Mouse (Mus musculus): ENCODE measurements around the gene Gm47995. TPM values are rescaled to one million over a fixed set of nuclear protein-coding genes. Genes with fewer than 3 reads are reported as not detected.
A peak's percentile ranks its signal among the peaks of the same experiment; 100 is the strongest.
"Not testable (repeated sequence)": the region's sequence is repeated elsewhere in the genome, so short reads cannot be mapped to it uniquely, and the experiment has no call there.

The Gm47995 gene
- not detected in 2 replicates for polyA plus RNA-seq (2014; fragmentation: Nextera tagmentation; extraction: Ambion mirVana)

DNA sequence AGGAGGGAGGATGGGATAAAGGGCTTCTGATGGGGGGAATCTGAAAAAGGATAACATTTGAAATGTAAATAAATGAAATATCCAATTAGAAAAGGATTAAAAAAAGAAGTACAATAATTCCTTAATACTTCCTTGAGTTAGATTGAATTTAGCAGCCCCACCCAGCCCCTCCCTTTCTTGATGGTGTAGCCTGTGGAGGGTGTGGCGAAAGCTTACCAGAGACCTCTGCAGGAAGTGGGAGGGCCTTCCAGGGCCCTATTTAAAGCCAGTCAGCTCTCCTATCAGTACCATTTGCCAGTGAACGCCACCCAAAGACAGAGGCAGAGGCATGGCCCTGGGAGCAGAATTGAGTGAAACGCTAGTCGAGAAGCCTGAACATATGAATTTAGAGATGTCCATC is at the start of gene Gm47995:
Gene Gm47995, plus strand, starts transcription at position 329 of the 400 bp plus-strand sequence.
- H3K27ac ChIP-seq (replicated peaks in 1 of 2; ENCODE audit: control insufficient read depth in 1 of 2, insufficient read depth in 1 of 2, low read depth in 2 of 2, low read length in 2 of 2); H3K36me3 ChIP-seq (ENCODE audit: control insufficient read depth, insufficient read depth, low read length); H3K9me3 ChIP-seq (ENCODE audit: control insufficient read depth, low read length); H3K4me3 ChIP-seq (ENCODE audit: control insufficient read depth in 1 of 2, insufficient read depth in 1 of 2, low read depth in 1 of 2, low read length in 2 of 2); H3K4me1 ChIP-seq (ENCODE audit: control insufficient read depth in 2 of 2, insufficient read depth in 2 of 2, low read length in 2 of 2); H3K4me2 ChIP-seq (ENCODE audit: low read length); ATAC-seq (ENCODE audit: insufficient number of reproducible peaks, insufficient read depth, low FRiP score, low read depth); H3K9ac ChIP-seq (ENCODE audit: low read length); H3K27me3 ChIP-seq (ENCODE audit: control insufficient read depth, insufficient read depth, low read length): not testable (repeated sequence)
- WGBS: 77% methylated on average over 1 of the region's 4 CpGs

- Histone ChIP-seq H3K9ac (ENCODE audit: low read length) (no peak overlapping the region), H3K36me3 (ENCODE audit: control insufficient read depth, insufficient read depth, low read length) (no peaks in the 10 kb centered on the region), H3K4me1 (ENCODE audit: control insufficient read depth in 2 of 2, insufficient read depth in 2 of 2, low read length in 2 of 2) (peaks cover 3 to 9% of the 10 kb centered on the region in 2 experiments; a peak in 3 of 4 replicates), H3K27me3 (ENCODE audit: control insufficient read depth, insufficient read depth, low read length) (no peaks in the 10 kb centered on the region), H3K4me2 (ENCODE audit: low read length) (no peak overlapping the region), H3K4me3 (ENCODE audit: control insufficient read depth in 1 of 2, insufficient read depth in 1 of 2, low read depth in 1 of 2, low read length in 2 of 2) (no peak overlapping the region), H3K27ac (replicated peaks in 1 of 2; ENCODE audit: control insufficient read depth in 1 of 2, insufficient read depth in 1 of 2, low read depth in 2 of 2, low read length in 2 of 2) (no peak overlapping the region), H3K9me3 (ENCODE audit: control insufficient read depth, low read length) (no peaks in the 10 kb centered on the region)
- ATAC-seq (ENCODE audit: insufficient number of reproducible peaks, insufficient read depth, low FRiP score, low read depth): no peak
- WGBS: 90% methylated on average over 7 of the region's 7 CpGs
These were observed 48.0 kb upstream of the Gm47995 start for GRCm38 (mm10) chr1:151150211-151150610.

DNA sequence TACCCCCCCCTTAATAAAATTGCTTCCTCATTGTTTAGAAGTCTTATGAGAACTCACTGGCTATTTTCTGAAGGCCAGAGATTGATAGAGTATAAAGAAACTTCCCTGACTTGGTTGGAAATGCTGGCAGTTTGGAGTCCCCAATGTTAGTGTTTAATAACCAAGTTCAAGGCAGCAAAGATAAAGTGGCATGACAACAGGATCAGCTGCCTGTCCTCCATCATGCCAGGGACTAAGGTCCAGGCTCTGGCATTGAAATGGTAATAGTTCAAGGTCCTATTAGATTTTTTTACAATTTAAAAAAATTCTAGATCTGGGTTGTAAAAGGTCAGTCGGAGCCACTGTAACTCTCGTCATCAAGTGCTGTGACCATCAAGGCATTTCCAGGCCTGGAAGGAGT is 47.2 kb upstream of the Gm47995 start:
- Histone ChIP-seq H3K9ac (ENCODE audit: low read length) (no peak overlapping the region), H3K27ac (replicated peaks in 1 of 2; ENCODE audit: control insufficient read depth in 1 of 2, insufficient read depth in 1 of 2, low read depth in 2 of 2, low read length in 2 of 2) (no peak overlapping the region), H3K27me3 (ENCODE audit: control insufficient read depth, insufficient read depth, low read length) (no peaks in the 10 kb centered on the region), H3K4me2 (ENCODE audit: low read length) (no peak overlapping the region), H3K4me1 (ENCODE audit: control insufficient read depth in 2 of 2, insufficient read depth in 2 of 2, low read length in 2 of 2) (peaks cover 5 to 9% of the 10 kb centered on the region in 2 experiments), H3K4me3 (ENCODE audit: control insufficient read depth in 1 of 2, insufficient read depth in 1 of 2, low read depth in 1 of 2, low read length in 2 of 2) (no peak overlapping the region), H3K36me3 (ENCODE audit: control insufficient read depth, insufficient read depth, low read length) (no peaks in the 10 kb centered on the region), H3K9me3 (ENCODE audit: control insufficient read depth, low read length) (no peaks in the 10 kb centered on the region)
- ATAC-seq (ENCODE audit: insufficient number of reproducible peaks, insufficient read depth, low FRiP score, low read depth): no peak
- 83% methylated on average over 2 of the region's 2 CpGs for WGBS

DNA sequence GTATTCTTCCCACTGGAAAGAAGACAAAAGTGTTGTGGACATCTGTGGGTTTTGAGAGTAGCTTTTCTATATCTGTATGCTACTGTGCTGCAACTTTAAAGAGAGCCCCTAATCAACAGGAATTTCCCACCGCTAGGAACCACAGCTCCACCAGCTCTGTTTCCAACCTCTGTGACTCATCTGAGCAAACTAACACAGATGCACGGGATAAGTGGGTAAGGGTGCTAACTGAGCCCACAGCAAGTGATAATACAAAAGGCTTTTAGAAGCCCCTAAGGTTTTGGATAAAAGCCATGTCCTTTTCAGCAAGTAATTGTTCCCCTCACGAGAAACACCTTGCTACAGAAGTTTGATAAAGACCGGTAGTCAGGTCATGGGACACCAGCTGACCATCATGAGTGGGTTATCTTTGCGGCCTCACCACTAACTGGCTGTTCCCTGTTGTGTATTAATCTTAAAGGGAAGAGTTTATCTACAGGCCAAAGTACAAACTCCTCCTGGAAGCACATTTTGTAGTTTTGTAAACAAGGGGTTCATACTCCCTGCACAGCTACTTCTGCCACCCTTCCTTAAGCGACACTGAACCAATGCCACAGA is 45.1 kb upstream of the Gm47995 start:
- ATAC-seq (ENCODE audit: insufficient number of reproducible peaks, insufficient read depth, low FRiP score, low read depth): peak; percentile 80
- Histone ChIP-seq H3K4me1 (ENCODE audit: control insufficient read depth in 2 of 2, insufficient read depth in 2 of 2, low read length in 2 of 2) (peaks cover 9 to 21% of the 10 kb centered on the region in 2 experiments), H3K9me3 (ENCODE audit: control insufficient read depth, low read length) (no peaks in the 10 kb centered on the region), H3K36me3 (ENCODE audit: control insufficient read depth, insufficient read depth, low read length) (no peaks in the 10 kb centered on the region), H3K27me3 (ENCODE audit: control insufficient read depth, insufficient read depth, low read length) (no peaks in the 10 kb centered on the region), H3K27ac (replicated peaks in 1 of 2; ENCODE audit: control insufficient read depth in 1 of 2, insufficient read depth in 1 of 2, low read depth in 2 of 2, low read length in 2 of 2) (peak overlapping the region; percentile 36 to 64), H3K4me2 (ENCODE audit: low read length) (no peak overlapping the region), H3K9ac (ENCODE audit: low read length) (no peak overlapping the region), H3K4me3 (ENCODE audit: control insufficient read depth in 1 of 2, insufficient read depth in 1 of 2, low read depth in 1 of 2, low read length in 2 of 2) (no peak overlapping the region)
- 22% methylated on average over 6 of the region's 6 CpGs for WGBS

GRCm38 (mm10) chr1:151154131-151154530 is 44.1 kb upstream of the Gm47995 start:
- not testable (repeated sequence) for H3K9me3 ChIP-seq (ENCODE audit: control insufficient read depth, low read length); H3K27ac ChIP-seq (replicated peaks in 1 of 2; ENCODE audit: control insufficient read depth in 1 of 2, insufficient read depth in 1 of 2, low read depth in 2 of 2, low read length in 2 of 2); H3K4me3 ChIP-seq (ENCODE audit: control insufficient read depth in 1 of 2, insufficient read depth in 1 of 2, low read depth in 1 of 2, low read length in 2 of 2); H3K4me2 ChIP-seq (ENCODE audit: low read length); H3K9ac ChIP-seq (ENCODE audit: low read length); H3K36me3 ChIP-seq (ENCODE audit: control insufficient read depth, insufficient read depth, low read length); ATAC-seq (ENCODE audit: insufficient number of reproducible peaks, insufficient read depth, low FRiP score, low read depth); H3K27me3 ChIP-seq (ENCODE audit: control insufficient read depth, insufficient read depth, low read length)
- H3K4me1 ChIP-seq (ENCODE audit: control insufficient read depth in 2 of 2, insufficient read depth in 2 of 2, low read length in 2 of 2): peaks cover 9 to 21% of the 10 kb centered on the region in 2 experiments
- WGBS: 85% methylated on average over 9 of the region's 9 CpGs

GRCm38 (mm10) chr1:151156129-151156528 is 42.1 kb upstream of the Gm47995 start:
- 90% methylated on average over 3 of the region's 3 CpGs for WGBS
- H3K4me2 ChIP-seq (ENCODE audit: low read length): no peak overlapping the region
- H3K4me1 ChIP-seq (ENCODE audit: control insufficient read depth in 2 of 2, insufficient read depth in 2 of 2, low read length in 2 of 2): peaks cover 9 to 21% of the 10 kb centered on the region in 2 experiments
- no peak overlapping the region for H3K4me3 ChIP-seq (ENCODE audit: control insufficient read depth in 1 of 2, insufficient read depth in 1 of 2, low read depth in 1 of 2, low read length in 2 of 2)
- ATAC-seq (ENCODE audit: insufficient number of reproducible peaks, insufficient read depth, low FRiP score, low read depth): no peak
- no peak overlapping the region for H3K9ac ChIP-seq (ENCODE audit: low read length)
- H3K9me3 ChIP-seq (ENCODE audit: control insufficient read depth, low read length): no peaks in the 10 kb centered on the region
- H3K27ac ChIP-seq (replicated peaks in 1 of 2; ENCODE audit: control insufficient read depth in 1 of 2, insufficient read depth in 1 of 2, low read depth in 2 of 2, low read length in 2 of 2): no peak overlapping the region
- H3K27me3 ChIP-seq (ENCODE audit: control insufficient read depth, insufficient read depth, low read length): no peaks in the 10 kb centered on the region
- no peaks in the 10 kb centered on the region for H3K36me3 ChIP-seq (ENCODE audit: control insufficient read depth, insufficient read depth, low read length)

GRCm38 (mm10) chr1:151156777-151157632 is 41.2 kb upstream of the Gm47995 start:
- WGBS: 20% methylated on average over 7 of the region's 7 CpGs
- H3K4me1 ChIP-seq (ENCODE audit: control insufficient read depth in 2 of 2, insufficient read depth in 2 of 2, low read length in 2 of 2): peaks cover 9 to 21% of the 10 kb centered on the region in 2 experiments
- no peak for ATAC-seq (ENCODE audit: insufficient number of reproducible peaks, insufficient read depth, low FRiP score, low read depth)
- H3K4me3 ChIP-seq (ENCODE audit: control insufficient read depth in 1 of 2, insufficient read depth in 1 of 2, low read depth in 1 of 2, low read length in 2 of 2): no peak overlapping the region
- no peak overlapping the region for H3K9ac ChIP-seq (ENCODE audit: low read length)
- no peaks in the 10 kb centered on the region for H3K9me3 ChIP-seq (ENCODE audit: control insufficient read depth, low read length)
- H3K27me3 ChIP-seq (ENCODE audit: control insufficient read depth, insufficient read depth, low read length): no peaks in the 10 kb centered on the region
- peak overlapping the region; percentile 52 to 56; a peak in 3 of 4 replicates for H3K27ac ChIP-seq (replicated peaks in 1 of 2; ENCODE audit: control insufficient read depth in 1 of 2, insufficient read depth in 1 of 2, low read depth in 2 of 2, low read length in 2 of 2)
- no peak overlapping the region for H3K4me2 ChIP-seq (ENCODE audit: low read length)
- no peaks in the 10 kb centered on the region for H3K36me3 ChIP-seq (ENCODE audit: control insufficient read depth, insufficient read depth, low read length)

All from heart, embryonic 14.5 days (tissue).